Mouse (Mus musculus): ENCODE results near the gene Rab31. TPM values are rescaled to one million over a fixed set of nuclear protein-coding genes. Genes with fewer than 3 reads are reported as not detected.
A peak's percentile ranks its signal among the peaks of the same experiment; 100 is the strongest.

Rab31 gene
- polyA plus RNA-seq, 1 experiment from 2014 or later: 64.8 TPM

- ATAC-seq (ENCODE audit: low FRiP score, low read depth): no peak
- Histone ChIP-seq H3K27me3 (no peaks in the 10 kb centered on the region), H3K9me3 (peaks cover 17% of the 10 kb centered on the region), H3K4me3 (no peak overlapping the region), H3K27ac (replicated peaks) (no peak overlapping the region), H3K4me1 (no peaks in the 10 kb centered on the region), H3K36me3 (peaks cover 25% of the 10 kb centered on the region), H3K9ac (replicated peaks) (no peak overlapping the region), H3K4me2 (replicated peaks) (no peak overlapping the region)
- 94% methylated on average over 13 of the region's 13 CpGs for WGBS
Measured at GRCm38 (mm10) chr17:65712861-65713535, 59.6 kb downstream of the Rab31 start.

GRCm38 (mm10) chr17:65711779-65712178, 60.8 kb downstream of the Rab31 start:
- H3K27me3 ChIP-seq: no peaks in the 10 kb centered on the region
- H3K4me2 ChIP-seq (replicated peaks): no peak overlapping the region
- no peaks in the 10 kb centered on the region for H3K4me1 ChIP-seq
- peaks cover 19% of the 10 kb centered on the region for H3K36me3 ChIP-seq
- ATAC-seq (ENCODE audit: low FRiP score, low read depth): no peak
- no peak overlapping the region for H3K27ac ChIP-seq (replicated peaks)
- peaks cover 17% of the 10 kb centered on the region for H3K9me3 ChIP-seq
- WGBS: 95% methylated on average over 5 of the region's 5 CpGs
- H3K9ac ChIP-seq (replicated peaks): no peak overlapping the region
- H3K4me3 ChIP-seq: no peak overlapping the region

- no peaks in the 10 kb centered on the region for H3K4me1 ChIP-seq
- H3K36me3 ChIP-seq: peaks cover 18% of the 10 kb centered on the region
- H3K9ac ChIP-seq (replicated peaks): no peak overlapping the region
- ATAC-seq (ENCODE audit: low FRiP score, low read depth): no peak
- WGBS: 91% methylated on average over 11 of the region's 11 CpGs
- H3K4me2 ChIP-seq (replicated peaks): no peak overlapping the region
- no peak overlapping the region for H3K27ac ChIP-seq (replicated peaks)
- H3K4me3 ChIP-seq: no peak overlapping the region
- no peaks in the 10 kb centered on the region for H3K27me3 ChIP-seq
- H3K9me3 ChIP-seq: peaks cover 17% of the 10 kb centered on the region
Measured at GRCm38 (mm10) chr17:65710576-65710975, 62.0 kb downstream of the Rab31 start.

GRCm38 (mm10) chr17:65706220-65706619, 66.3 kb downstream of the Rab31 start:
- H3K4me2 ChIP-seq (replicated peaks): no peak overlapping the region
- H3K27ac ChIP-seq (replicated peaks): no peak overlapping the region
- no peaks in the 10 kb centered on the region for H3K27me3 ChIP-seq
- H3K4me3 ChIP-seq: no peak overlapping the region
- H3K9ac ChIP-seq (replicated peaks): no peak overlapping the region
- H3K36me3 ChIP-seq: peaks cover 5% of the 10 kb centered on the region
- no peak for ATAC-seq (ENCODE audit: low FRiP score, low read depth)
- WGBS: 87% methylated on average over 5 of the region's 5 CpGs
- peaks cover 3% of the 10 kb centered on the region; the same call in 1 of the 2 replicates for H3K9me3 ChIP-seq
- 0 out of 2 replicates have a peak, but pooled peaks cover 8% of the 10 kb centered on the region for H3K4me1 ChIP-seq

- Histone ChIP-seq H3K9me3 (no peaks in the 10 kb centered on the region), H3K36me3 (no peaks in the 10 kb centered on the region)
- 85% methylated on average over 13 of the region's 13 CpGs for WGBS
Measured at GRCm38 (mm10) chr17:65703527-65704391, 68.8 kb downstream of the Rab31 start.

GRCm38 (mm10) chr17:65701797-65702566, 70.6 kb downstream of the Rab31 start:
- H3K27me3 ChIP-seq: no peaks in the 10 kb centered on the region
- peaks cover 20% of the 10 kb centered on the region; the same call in 1 of the 2 replicates for H3K4me1 ChIP-seq
- peak; percentile 56 for ATAC-seq (ENCODE audit: low FRiP score, low read depth)
- peak overlapping the region; percentile 74 for H3K27ac ChIP-seq (replicated peaks)
- H3K4me2 ChIP-seq (replicated peaks): no peak overlapping the region
- H3K9ac ChIP-seq (replicated peaks): no peak overlapping the region
- H3K4me3 ChIP-seq: no peak overlapping the region
- H3K36me3 ChIP-seq: no peaks in the 10 kb centered on the region
- H3K9me3 ChIP-seq: no peaks in the 10 kb centered on the region
- 67% methylated on average over 13 of the region's 13 CpGs for WGBS

More at GRCm38 (mm10) chr17:65703527-65704391, 68.8 kb downstream of the Rab31 start:
- Histone ChIP-seq H3K27ac (replicated peaks) (no peak overlapping the region), H3K4me3 (no peak overlapping the region), H3K27me3 (no peaks in the 10 kb centered on the region), H3K9ac (replicated peaks) (no peak overlapping the region), H3K4me1 (peaks cover 20% of the 10 kb centered on the region; the same call in 1 of the 2 replicates), H3K4me2 (replicated peaks) (no peak overlapping the region)
- no peak for ATAC-seq (ENCODE audit: low FRiP score, low read depth)

GRCm38 (mm10) chr17:65701356-65701755, 71.2 kb downstream of the Rab31 start:
- Histone ChIP-seq H3K4me2 (replicated peaks) (no peak overlapping the region), H3K27me3 (no peaks in the 10 kb centered on the region), H3K4me1 (peaks cover 20% of the 10 kb centered on the region; the same call in 1 of the 2 replicates), H3K9ac (replicated peaks) (no peak overlapping the region), H3K4me3 (no peak overlapping the region), H3K9me3 (no peaks in the 10 kb centered on the region), H3K36me3 (no peaks in the 10 kb centered on the region), H3K27ac (replicated peaks) (peak overlapping the region; percentile 74)
- WGBS: 93% methylated on average over 8 of the region's 8 CpGs
- ATAC-seq (ENCODE audit: low FRiP score, low read depth): no peak

GRCm38 (mm10) chr17:65700060-65700459, 72.5 kb downstream of the Rab31 start:
- 41% methylated on average over 4 of the region's 4 CpGs for WGBS
- peaks cover 20% of the 10 kb centered on the region; the same call in 1 of the 2 replicates for H3K4me1 ChIP-seq
- no peaks in the 10 kb centered on the region for H3K9me3 ChIP-seq
- no peaks in the 10 kb centered on the region for H3K27me3 ChIP-seq
- H3K27ac ChIP-seq (replicated peaks): peak overlapping the region; percentile 73
- no peak overlapping the region for H3K9ac ChIP-seq (replicated peaks)
- ATAC-seq (ENCODE audit: low FRiP score, low read depth): peak; percentile 82
- H3K4me3 ChIP-seq: no peak overlapping the region
- H3K36me3 ChIP-seq: no peaks in the 10 kb centered on the region
- no peak overlapping the region for H3K4me2 ChIP-seq (replicated peaks)

- no peak for ATAC-seq (ENCODE audit: low FRiP score, low read depth)
- Histone ChIP-seq H3K36me3 (no peaks in the 10 kb centered on the region), H3K4me2 (replicated peaks) (no peak overlapping the region), H3K9me3 (no peaks in the 10 kb centered on the region), H3K4me3 (no peak overlapping the region), H3K27me3 (no peaks in the 10 kb centered on the region), H3K27ac (replicated peaks) (no peak overlapping the region), H3K9ac (replicated peaks) (no peak overlapping the region), H3K4me1 (peaks cover 20% of the 10 kb centered on the region; the same call in 1 of the 2 replicates)
- WGBS: 89% methylated on average over 12 of the region's 12 CpGs
Measured at GRCm38 (mm10) chr17:65697791-65698463, 74.6 kb downstream of the Rab31 start.

GRCm38 (mm10) chr17:65696939-65697338, 75.6 kb downstream of the Rab31 start:
- no peaks in the 10 kb centered on the region for H3K9me3 ChIP-seq
- no peaks in the 10 kb centered on the region for H3K27me3 ChIP-seq
- H3K4me3 ChIP-seq: no peak overlapping the region
- no peak overlapping the region for H3K4me2 ChIP-seq (replicated peaks)
- H3K4me1 ChIP-seq: peaks cover 16% of the 10 kb centered on the region; the same call in 1 of the 2 replicates
- WGBS: 98% methylated on average over 13 of the region's 13 CpGs
- H3K27ac ChIP-seq (replicated peaks): no peak overlapping the region
- no peaks in the 10 kb centered on the region for H3K36me3 ChIP-seq
- H3K9ac ChIP-seq (replicated peaks): no peak overlapping the region
- ATAC-seq (ENCODE audit: low FRiP score, low read depth): no peak

GRCm38 (mm10) chr17:65692276-65692675, 80.3 kb downstream of the Rab31 start:
- 83% methylated on average over 4 of the region's 4 CpGs for WGBS
- no peak for ATAC-seq (ENCODE audit: low FRiP score, low read depth)

More at GRCm38 (mm10) chr17:65692276-65692675, 80.3 kb downstream of the Rab31 start:
- H3K27me3 ChIP-seq: no peaks in the 10 kb centered on the region
- no peak overlapping the region for H3K4me2 ChIP-seq (replicated peaks)
- no peaks in the 10 kb centered on the region for H3K9me3 ChIP-seq
- H3K27ac ChIP-seq (replicated peaks): no peak overlapping the region
- H3K9ac ChIP-seq (replicated peaks): no peak overlapping the region
- H3K4me1 ChIP-seq: no peaks in the 10 kb centered on the region
- peaks cover 15% of the 10 kb centered on the region; the same call in 1 of the 2 replicates for H3K36me3 ChIP-seq
- H3K4me3 ChIP-seq: no peak overlapping the region
